Mouse (Mus musculus): ENCODE data around the gene Smim22. TPM values are rescaled to one million over a fixed set of nuclear protein-coding genes. Genes with fewer than 3 reads are reported as not detected.
A peak's percentile ranks its signal among the peaks of the same experiment; 100 is the strongest.

Smim22 gene
- total and polyA plus RNA-seq, 3 experiments, result not detected

- Histone ChIP-seq H3K27me3 (ENCODE audit: control insufficient read depth in 1 of 2, insufficient read depth in 2 of 2, low read length in 2 of 2) (peaks cover 0 to 3% of the 10 kb centered on the region in 2 experiments; a peak in 2 of 4 replicates), H3K79me2 (ENCODE audit: control insufficient read depth, insufficient read depth, low read length, poor library complexity) (no peaks in the 10 kb centered on the region), H3K4me1 (ENCODE audit: control insufficient read depth in 1 of 2, insufficient read depth in 2 of 2, low read length in 2 of 2) (no peaks in the 10 kb centered on the region), H3K36me3 (ENCODE audit: control insufficient read depth in 1 of 2, insufficient read depth in 2 of 2, low read length in 2 of 2) (no peaks in the 10 kb centered on the region), H3K9ac (ENCODE audit: control insufficient read depth, low read depth, low read length, poor library complexity, severe bottlenecking) (no peak overlapping the region), H3K9me3 (replicated peaks; ENCODE audit: insufficient read depth, low read length) (no peaks in the 10 kb centered on the region), H3K27ac (ENCODE audit: control insufficient read depth, low read depth, low read length) (no peak overlapping the region), H3K4me3 (ENCODE audit: control insufficient read depth in 1 of 2, insufficient read depth in 1 of 2, low read depth in 2 of 2, low read length in 2 of 2) (no peak overlapping the region)
- TF ChIP-seq USF2 (IDR thresholded peaks at IDR 0.05; ENCODE audit: borderline replicate concordance in 1 of 2, insufficient read depth in 1 of 2, low read depth in 1 of 2, low read length in 2 of 2) (no peak), GABPA (IDR thresholded peaks at IDR 0.05; ENCODE audit: low read depth, low read length) (no peak), MYC (IDR thresholded peaks at IDR 0.05; ENCODE audit: low read depth, low read length) (no peak), EP300 (IDR thresholded peaks at IDR 0.05; ENCODE audit: low read depth in 1 of 2, low read length in 2 of 2) (no peak), ZKSCAN1 (IDR thresholded peaks at IDR 0.05; ENCODE audit: low read depth, low read length) (no peak), GATA1 (IDR thresholded peaks at IDR 0.05; ENCODE audit: low read depth, low read length) (no peak), ETS1 (IDR thresholded peaks at IDR 0.05; ENCODE audit: low read depth, low read length) (no peak), MAFK (IDR thresholded peaks at IDR 0.05; ENCODE audit: borderline replicate concordance, low read depth, low read length) (no peak), SIN3A (IDR thresholded peaks at IDR 0.05; ENCODE audit: low read length) (no peak)
- no peak for DNase-seq (ENCODE audit: low read depth, low spot score)
These were observed 28.6 kb upstream of the Smim22 start for GRCm38 (mm10) chr16:4978275-4979051.

GRCm38 (mm10) chr16:4979755-4980380 lies 27.2 kb upstream of the Smim22 start:
- H3K4me1 ChIP-seq (ENCODE audit: control insufficient read depth in 1 of 2, insufficient read depth in 2 of 2, low read length in 2 of 2), result no peaks in the 10 kb centered on the region
- H3K79me2 ChIP-seq (ENCODE audit: control insufficient read depth, insufficient read depth, low read length, poor library complexity), result no peaks in the 10 kb centered on the region
- peaks cover 0 to 6% of the 10 kb centered on the region in 2 experiments; a peak in 2 of 4 replicates for H3K27me3 ChIP-seq (ENCODE audit: control insufficient read depth in 1 of 2, insufficient read depth in 2 of 2, low read length in 2 of 2)
- no peak overlapping the region for H3K9ac ChIP-seq (ENCODE audit: control insufficient read depth, low read depth, low read length, poor library complexity, severe bottlenecking)
- H3K36me3 ChIP-seq (ENCODE audit: control insufficient read depth in 1 of 2, insufficient read depth in 2 of 2, low read length in 2 of 2), result no peaks in the 10 kb centered on the region
- H3K4me3 ChIP-seq (ENCODE audit: control insufficient read depth in 1 of 2, insufficient read depth in 1 of 2, low read depth in 2 of 2, low read length in 2 of 2), result no peak overlapping the region
- H3K9me3 ChIP-seq (replicated peaks; ENCODE audit: insufficient read depth, low read length), result no peaks in the 10 kb centered on the region
- no peak overlapping the region for H3K27ac ChIP-seq (ENCODE audit: control insufficient read depth, low read depth, low read length)
- DNase-seq (ENCODE audit: low read depth, low spot score), result peak; percentile 64
- TF ChIP-seq TBP (IDR thresholded peaks at IDR 0.05; ENCODE audit: low read depth, low read length) (no peak), TAL1 (IDR thresholded peaks at IDR 0.05; ENCODE audit: low read length) (no peak), SMC3 (IDR thresholded peaks at IDR 0.05; ENCODE audit: low read depth, low read length) (peak; percentile 92), HCFC1 (IDR thresholded peaks at IDR 0.05; ENCODE audit: low read depth, low read length) (no peak), MAZ (IDR thresholded peaks at IDR 0.05; ENCODE audit: low read depth, low read length) (no peak), GATA1 (IDR thresholded peaks at IDR 0.05; ENCODE audit: low read depth, low read length) (no peak), NRF1 (IDR thresholded peaks at IDR 0.05; ENCODE audit: insufficient read depth, low read depth, low read length, poor library complexity, severe bottlenecking) (no peak), RAD21 (IDR thresholded peaks at IDR 0.05; ENCODE audit: low read depth, low read length) (peak; percentile 55), BHLHE40 (IDR thresholded peaks at IDR 0.05; ENCODE audit: borderline replicate concordance, low read depth, low read length) (no peak), MXI1 (IDR thresholded peaks at IDR 0.05; ENCODE audit: low read depth, low read length) (no peak), MAFK (IDR thresholded peaks at IDR 0.05; ENCODE audit: borderline replicate concordance, low read depth, low read length) (no peak), ZMIZ1 (IDR thresholded peaks at IDR 0.05; ENCODE audit: low read depth, low read length) (no peak), ZNF384 (IDR thresholded peaks at IDR 0.05; ENCODE audit: low read depth, low read length) (peak; percentile 63), SIN3A (IDR thresholded peaks at IDR 0.05; ENCODE audit: low read length) (no peak), POLR2A (IDR thresholded peaks at IDR 0.05; ENCODE audit: control insufficient read depth in 1 of 2, insufficient read depth in 1 of 2, low read depth in 1 of 2, low read length in 2 of 2, poor library complexity in 1 of 2) (no peak), CHD2 (IDR thresholded peaks at IDR 0.05; ENCODE audit: low read length) (no peak), POLR2AphosphoS5 (IDR thresholded peaks at IDR 0.05; ENCODE audit: borderline replicate concordance, low read depth, low read length) (no peak), CTCF (IDR thresholded peaks at IDR 0.05 in 2 of 3, conservative IDR thresholded peaks at IDR 0.05 in 1 of 3; ENCODE audit: control insufficient read depth in 1 of 3, insufficient read depth in 1 of 3, low read depth in 2 of 3, low read length in 3 of 3, poor library complexity in 1 of 3, severe bottlenecking in 1 of 3) (peak; percentile 58 to 79 (median 74)), ETS1 (IDR thresholded peaks at IDR 0.05; ENCODE audit: low read depth, low read length) (no peak), USF2 (IDR thresholded peaks at IDR 0.05; ENCODE audit: borderline replicate concordance in 1 of 2, insufficient read depth in 1 of 2, low read depth in 1 of 2, low read length in 2 of 2) (no peak), TCF12 (IDR thresholded peaks at IDR 0.05; ENCODE audit: low read depth, low read length) (no peak), JUND (IDR thresholded peaks at IDR 0.05; ENCODE audit: low read depth, low read length) (no peak), ZC3H11A (IDR thresholded peaks at IDR 0.05; ENCODE audit: low read depth, low read length) (peak; percentile 54; the same call in 1 of the 2 replicates), UBTF (IDR thresholded peaks at IDR 0.05; ENCODE audit: borderline replicate concordance, insufficient read depth, low read depth, low read length) (no peak)

All from MEL (cell line).